Mouse (Mus musculus): ENCODE measurements around the gene Aplp2. TPM values are rescaled to one million over a fixed set of nuclear protein-coding genes. Genes with fewer than 3 reads are reported as not detected.

Aplp2 gene
- 511 TPM for polyA plus RNA-seq (2015; fragmentation: Illumina TruSeq; extraction: RNeasy Lipid Tissue Mini Kit (QIAGEN cat#74804); ENCODE audit: low read depth, low replicate concordance)

GRCm38 (mm10) chr9:31211690-31212499 lies at the start of gene Aplp2:
Gene Aplp2, minus strand, starts transcription at chr9:31211815.

GRCm38 (mm10) chr9:31131205-31131968 lies 80.2 kb downstream of the Aplp2 start, which contains the start of gene St14:
Gene St14, minus strand, starts transcription at chr9:31131853.

Other genes with a start within 250 kb of the Aplp2 start
- gene Zbtb44, start 181.2 kb downstream of the Aplp2 start, polyA plus RNA-seq (2015; fragmentation: Illumina TruSeq; extraction: RNeasy Lipid Tissue Mini Kit (QIAGEN cat#74804); ENCODE audit: low read depth, low replicate concordance), result 6.4 TPM
- 0.57 TPM for gene St14, start 80.0 kb downstream of the Aplp2 start, polyA plus RNA-seq (2015; fragmentation: Illumina TruSeq; extraction: RNeasy Lipid Tissue Mini Kit (QIAGEN cat#74804); ENCODE audit: low read depth, low replicate concordance)
- gene Prdm10, start 68.7 kb upstream of the Aplp2 start, polyA plus RNA-seq (2015; fragmentation: Illumina TruSeq; extraction: RNeasy Lipid Tissue Mini Kit (QIAGEN cat#74804); ENCODE audit: low read depth, low replicate concordance), result 14.9 TPM
- gene Nfrkb, start 174.4 kb upstream of the Aplp2 start, polyA plus RNA-seq (2015; fragmentation: Illumina TruSeq; extraction: RNeasy Lipid Tissue Mini Kit (QIAGEN cat#74804); ENCODE audit: low read depth, low replicate concordance), result 13.9 TPM

Data from brain, adult 10 weeks (tissue).